Mouse (Mus musculus) left cerebral cortex, postnatal 14 days (tissue): ENCODE data around the gene Fndc3b. TPM values are rescaled to one million over a fixed set of nuclear protein-coding genes. Genes with fewer than 3 reads are reported as not detected.

Experiments
- DNase-seq, 2 experiments: peaks; one replicate each; pipeline ENCODE4 v3.0.0; 2021 to 2022; ENCODE audit warnings: low spot score in 2 of 2, mixed read lengths in 1 of 2
- intact Hi-C: fragments of 180-260 bp; cut with DNase I; formaldehyde crosslinking; loops from one replicate; pipeline ENCODE4 v1.15.1; 2025
- total RNA-seq, 2 experiments: library from RNA; stranded (reverse); gene quantifications; 2 replicates each; pipeline ENCODE4 v1.2.3; 2021

Fndc3b gene
- total RNA-seq, 2 experiments from 2014 or later = 23.2 to 25.2 TPM

GRCm38 (mm10) chr3:27533721-27534120 lies 177.4 kb downstream of the Fndc3b start:
- intact Hi-C loops = no loop called here
- no peak for DNase-seq

GRCm38 (mm10) chr3:27531993-27532392 lies 179.1 kb downstream of the Fndc3b start:
- DNase-seq = no peak
- intact Hi-C loops = no loop called here

- no peak for DNase-seq
- intact Hi-C loops = no loop called here
Observed at GRCm38 (mm10) chr3:27530370-27530769, 180.7 kb downstream of the Fndc3b start.

- no peak for DNase-seq
- intact Hi-C loops = no loop called here
Observed at GRCm38 (mm10) chr3:27529221-27530051, 181.7 kb downstream of the Fndc3b start.

- DNase-seq = no peak
Observed at GRCm38 (mm10) chr3:27526991-27527390, 184.1 kb downstream of the Fndc3b start.

GRCm38 (mm10) chr3:27523176-27523936 lies 187.8 kb downstream of the Fndc3b start:
- DNase-seq = no peak
- intact Hi-C loops = no loop called here

More at GRCm38 (mm10) chr3:27526991-27527390, 184.1 kb downstream of the Fndc3b start:
- intact Hi-C loops = no loop called here

GRCm38 (mm10) chr3:27520391-27520790 lies 190.7 kb downstream of the Fndc3b start:
- no peak for DNase-seq
- intact Hi-C loops = no loop called here

- intact Hi-C loops = no loop called here
- DNase-seq = no peak
Observed at GRCm38 (mm10) chr3:27519481-27519880, 191.6 kb downstream of the Fndc3b start.

- intact Hi-C loops = no loop called here
- DNase-seq = no peak
Observed at GRCm38 (mm10) chr3:27518935-27519334, 192.2 kb downstream of the Fndc3b start.

GRCm38 (mm10) chr3:27516536-27516935 lies 194.6 kb downstream of the Fndc3b start:
- intact Hi-C loops = no loop called here
- DNase-seq = no peak

- intact Hi-C loops = no loop called here
- peak; percentile 20 to 23 for DNase-seq
Observed at GRCm38 (mm10) chr3:27511765-27512164, 199.3 kb downstream of the Fndc3b start.

GRCm38 (mm10) chr3:27506886-27507285 lies 204.2 kb downstream of the Fndc3b start:
- DNase-seq = no peak
- intact Hi-C loops = no loop called here

- intact Hi-C loops = no loop called here
- DNase-seq = no peak
Observed at GRCm38 (mm10) chr3:27505582-27505981, 205.5 kb downstream of the Fndc3b start.

- intact Hi-C loops = no loop called here
- peak in 1 of 2 experiments; percentile 30 for DNase-seq
Observed at GRCm38 (mm10) chr3:27503279-27504038, 207.6 kb downstream of the Fndc3b start.

- DNase-seq = no peak
- intact Hi-C loops = no loop called here
Observed at GRCm38 (mm10) chr3:27495296-27496073, 215.6 kb downstream of the Fndc3b start.

GRCm38 (mm10) chr3:27494698-27495097 lies 216.4 kb downstream of the Fndc3b start:
- no peak for DNase-seq
- intact Hi-C loops = no loop called here

GRCm38 (mm10) chr3:27494066-27494465 lies 217.0 kb downstream of the Fndc3b start:
- DNase-seq = no peak

GRCm38 (mm10) chr3:27491821-27492220 lies 219.3 kb downstream of the Fndc3b start:
- intact Hi-C loops = no loop called here
- no peak for DNase-seq

More at GRCm38 (mm10) chr3:27494066-27494465, 217.0 kb downstream of the Fndc3b start:
- intact Hi-C loops = no loop called here

- DNase-seq = no peak
- intact Hi-C loops = no loop called here
Observed at GRCm38 (mm10) chr3:27491367-27491766, 219.7 kb downstream of the Fndc3b start.
